Mouse (Mus musculus) monocyte, adult 5-6 weeks (primary cell): ENCODE measurements around the gene Prickle2. TPM values are rescaled to one million over a fixed set of nuclear protein-coding genes. Genes with fewer than 3 reads are reported as not detected.

ENCODE experiments used
- ATAC-seq: fragments of 153-309, 156-312 bp; replicated peaks from 2 replicates; pipeline ENCODE4 v1.8.0; 2017; ENCODE audit warnings: mild to moderate bottlenecking; ENCODE audit not compliant: low TSS enrichment, insufficient number of reproducible peaks, severe bottlenecking, poor library complexity, low FRiP score
- total RNA-seq: library from RNA; stranded (forward); fragments of 200-1000, 200-491, 200-594 nt; gene quantifications from 3 replicates; pipeline ENCODE4 v1.2.3, GENCODE M21; 2017

Prickle2 gene
- total RNA-seq, 1 experiment from 2014 or later, result not detected

DNA sequence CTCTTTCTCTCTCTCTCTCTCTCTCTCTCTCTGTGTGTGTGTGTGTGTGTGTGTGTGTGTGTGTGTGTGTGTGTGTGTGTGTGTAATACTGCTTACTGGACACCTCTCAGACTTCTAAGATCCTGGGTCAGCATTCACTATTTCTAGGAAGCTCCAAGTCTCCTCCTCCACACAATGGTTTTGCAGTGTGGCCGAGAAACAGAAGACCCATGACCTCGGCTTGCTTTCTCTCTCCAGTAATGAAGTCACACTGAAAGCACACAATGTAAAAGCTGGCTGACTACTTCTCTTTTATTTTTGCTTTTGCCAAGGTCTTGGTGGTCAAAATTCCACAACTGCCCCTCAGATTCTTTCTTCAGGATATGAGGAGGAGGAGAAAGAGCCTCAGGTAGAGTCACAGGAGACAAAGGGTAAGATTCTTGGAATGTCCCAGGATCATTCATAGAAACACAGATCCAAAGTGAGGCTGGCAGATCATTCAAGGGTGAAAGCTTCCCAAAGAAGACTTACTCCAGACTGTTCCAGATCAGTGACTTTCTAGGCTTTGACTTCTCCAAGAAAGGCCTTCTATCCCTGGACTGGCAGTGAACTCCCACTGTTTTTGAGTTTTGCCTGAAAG, 93.7 kb downstream of the Prickle2 start:
- no peak for ATAC-seq

DNA sequence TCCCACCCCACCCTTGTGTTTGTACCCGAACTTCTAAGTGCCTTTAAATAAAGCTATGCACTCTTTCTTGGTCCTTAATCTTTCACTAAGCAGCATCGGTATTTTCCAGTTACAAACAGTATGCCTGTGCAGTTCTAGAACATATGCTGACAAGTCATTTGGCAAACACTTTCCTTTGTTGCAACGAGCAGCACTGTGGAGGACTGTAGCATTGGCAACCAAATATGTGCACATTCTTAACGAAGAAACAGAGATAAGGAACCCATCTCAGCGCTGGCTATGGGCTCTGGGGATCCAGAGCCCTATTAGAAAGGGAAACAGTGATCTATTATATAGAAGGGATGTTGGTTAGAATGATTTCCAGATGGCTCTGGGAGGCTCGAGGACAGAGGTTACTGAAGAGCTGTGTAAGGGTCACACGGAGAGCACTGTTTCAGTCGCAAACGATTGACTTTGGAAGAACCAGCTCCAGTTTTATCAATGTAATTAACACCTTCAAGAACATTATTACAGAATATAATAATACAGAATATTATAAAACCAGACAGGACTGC, 96.2 kb downstream of the Prickle2 start:
- ATAC-seq, result no peak

DNA sequence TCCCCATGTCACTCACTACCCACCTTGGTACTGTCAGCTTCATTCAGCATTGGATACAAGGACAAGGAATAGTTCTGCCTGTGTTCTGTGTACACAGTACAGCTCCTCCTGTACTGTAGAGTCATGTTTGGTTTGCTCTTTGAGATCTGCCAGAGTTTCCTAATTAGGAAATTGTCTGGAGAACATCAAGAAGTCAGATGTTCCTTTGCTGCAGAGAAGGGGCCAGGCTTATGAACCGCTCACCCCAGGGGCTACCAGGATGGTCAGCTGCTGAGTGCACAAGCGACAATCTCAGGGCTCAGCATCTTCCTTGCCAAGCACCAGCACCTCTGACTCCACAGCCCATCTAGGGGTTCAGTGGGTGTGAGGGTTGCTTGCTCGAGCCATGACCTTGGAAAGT, 96.9 kb downstream of the Prickle2 start:
- ATAC-seq, result no peak

DNA sequence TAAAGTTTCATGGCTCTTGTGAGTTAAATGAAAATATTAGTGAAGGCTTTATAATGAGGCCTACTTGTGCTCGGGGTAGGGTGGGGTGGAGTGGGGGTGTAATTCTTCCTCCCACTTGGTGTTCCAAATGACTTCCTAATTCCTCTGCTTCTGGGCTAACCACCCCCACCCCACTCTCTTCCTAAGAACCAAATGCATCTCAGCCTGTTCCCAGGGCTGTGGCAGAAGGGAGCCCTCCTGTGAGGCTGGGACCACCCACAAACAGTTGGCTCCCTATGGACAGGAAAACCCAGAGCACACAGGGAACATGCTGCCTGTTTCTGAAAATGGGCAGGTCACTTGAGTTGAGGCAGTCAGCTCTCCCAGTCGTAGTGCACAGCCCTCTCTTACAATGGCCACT, 100.8 kb downstream of the Prickle2 start:
- no peak for ATAC-seq

DNA sequence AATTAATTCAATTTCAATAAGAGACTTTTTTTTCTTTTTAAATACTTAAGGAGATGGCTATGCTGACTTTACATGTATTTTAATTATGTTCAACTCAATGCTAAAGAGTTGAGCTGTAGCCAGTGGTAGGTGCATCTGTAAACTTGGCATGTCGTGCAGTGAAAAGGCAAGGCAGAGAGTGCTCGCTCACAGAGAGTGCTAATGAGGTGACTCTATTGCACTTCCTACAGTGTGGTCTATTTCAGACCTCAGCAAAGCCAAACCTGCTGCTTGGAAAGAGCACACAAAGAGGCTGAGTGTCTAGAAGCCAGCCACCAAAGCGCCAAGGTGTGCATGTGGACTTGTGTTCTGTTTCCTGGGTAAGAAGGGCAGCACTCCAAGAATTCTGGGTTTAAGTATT, 109.6 kb downstream of the Prickle2 start:
- ATAC-seq, result no peak

DNA sequence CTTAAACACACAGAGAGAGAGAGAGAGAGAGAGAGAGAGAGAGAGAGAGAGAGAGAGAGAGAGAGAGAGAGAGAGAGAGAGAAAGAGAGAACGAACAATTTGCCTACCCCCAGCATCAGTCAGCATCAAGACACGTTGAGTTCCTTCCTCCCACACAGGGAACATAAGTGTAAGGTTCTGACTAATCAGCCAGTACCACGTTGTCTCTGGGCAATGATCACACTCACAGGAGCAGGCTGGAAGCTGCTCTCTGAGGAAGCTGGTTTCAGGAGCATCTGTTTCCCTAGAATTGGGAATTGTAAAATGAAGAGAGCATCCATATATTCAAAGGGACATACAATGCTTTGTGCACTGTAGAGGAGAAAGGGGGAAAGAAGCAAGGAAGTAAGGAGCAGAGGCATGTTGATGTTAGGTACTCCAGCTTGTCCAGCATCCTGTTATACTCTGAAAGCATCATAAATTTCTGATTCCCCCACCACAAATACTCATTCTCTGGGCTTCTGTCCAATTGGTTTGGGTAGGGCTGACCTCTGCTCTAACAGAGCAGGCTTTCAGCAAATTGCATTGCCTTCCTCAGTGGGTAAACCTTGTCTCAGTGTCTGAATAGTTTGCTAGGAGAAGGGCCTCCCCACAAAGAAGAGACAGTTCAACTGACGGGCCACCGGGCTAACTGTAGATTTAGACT, 116.4 kb downstream of the Prickle2 start:
- no peak for ATAC-seq

DNA sequence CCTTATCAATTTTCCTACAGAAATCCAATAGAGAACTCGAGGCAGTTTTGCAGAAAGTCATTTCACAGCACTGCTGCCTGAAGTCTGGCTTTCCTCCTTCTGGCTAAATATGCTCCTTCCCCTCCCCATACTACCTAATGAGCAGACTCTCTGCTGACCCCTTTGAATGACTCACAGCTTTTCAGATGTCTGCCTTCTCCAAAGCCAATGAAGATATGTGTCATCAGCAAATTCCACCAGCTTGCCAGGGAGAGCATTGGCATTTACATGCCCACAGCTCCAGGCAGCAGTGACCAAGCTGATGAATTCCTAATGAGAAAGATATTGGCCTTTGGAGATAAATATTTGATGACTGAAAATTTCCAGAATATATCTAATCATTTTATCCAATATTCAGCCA, 121.9 kb downstream of the Prickle2 start:
- no peak for ATAC-seq

DNA sequence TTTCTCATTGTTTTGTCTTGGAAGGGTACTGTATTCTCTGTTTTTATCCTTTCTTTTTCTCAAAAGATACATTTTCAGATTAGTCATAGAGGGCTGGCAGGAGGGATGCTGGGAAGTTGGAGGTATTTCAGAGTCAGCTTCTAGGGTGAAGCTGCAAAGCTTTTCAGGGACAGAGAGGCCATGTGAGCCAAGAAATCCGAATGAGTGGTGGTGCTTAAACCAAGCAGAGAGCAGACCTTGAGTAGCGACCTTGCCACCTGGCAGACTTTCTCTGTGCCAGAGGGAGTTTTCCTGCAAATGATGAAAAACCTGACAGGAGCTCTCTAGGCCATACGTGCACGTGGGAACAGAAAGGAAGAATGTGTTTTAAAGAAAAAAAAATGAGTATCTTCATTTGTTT, 130.7 kb downstream of the Prickle2 start:
- no peak for ATAC-seq

DNA sequence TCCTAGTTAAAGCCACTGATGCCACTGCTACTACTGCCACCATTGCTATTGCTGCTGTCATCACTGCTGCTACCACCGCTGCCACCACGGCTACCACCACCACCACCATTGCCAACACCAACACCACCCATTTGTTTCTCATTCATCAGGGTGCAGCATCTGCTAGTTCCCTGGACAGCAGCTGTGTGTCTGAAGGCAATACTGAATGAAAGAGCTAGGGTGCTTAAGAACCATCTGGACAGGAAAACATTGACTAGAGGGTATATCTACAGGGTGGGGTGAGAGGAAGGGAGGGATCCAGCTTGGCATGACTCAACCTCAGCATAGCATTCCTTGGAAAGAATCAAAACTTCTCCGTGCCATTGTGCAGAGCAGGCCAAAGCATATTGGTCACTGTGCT, 133.8 kb downstream of the Prickle2 start:
- ATAC-seq, result no peak

DNA sequence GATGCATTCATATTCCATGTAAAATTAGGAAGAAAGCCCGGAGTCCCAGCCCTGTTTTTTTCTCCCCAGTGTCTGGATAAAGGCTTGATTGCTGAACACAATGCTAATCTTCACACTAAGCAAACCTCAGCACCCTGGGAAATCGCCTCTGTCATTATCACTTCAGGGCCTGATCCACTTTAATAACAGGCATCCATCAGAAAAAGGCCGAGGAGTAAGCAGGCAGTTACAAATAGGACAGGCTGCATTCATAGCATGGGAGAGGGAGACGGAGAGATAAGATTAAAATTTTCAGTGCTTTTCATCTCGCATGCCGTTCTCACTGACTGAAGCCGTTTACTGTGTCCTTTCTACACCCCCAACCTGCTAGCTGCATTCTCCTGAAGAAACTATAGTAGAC, 135.9 kb downstream of the Prickle2 start:
- no peak for ATAC-seq

DNA sequence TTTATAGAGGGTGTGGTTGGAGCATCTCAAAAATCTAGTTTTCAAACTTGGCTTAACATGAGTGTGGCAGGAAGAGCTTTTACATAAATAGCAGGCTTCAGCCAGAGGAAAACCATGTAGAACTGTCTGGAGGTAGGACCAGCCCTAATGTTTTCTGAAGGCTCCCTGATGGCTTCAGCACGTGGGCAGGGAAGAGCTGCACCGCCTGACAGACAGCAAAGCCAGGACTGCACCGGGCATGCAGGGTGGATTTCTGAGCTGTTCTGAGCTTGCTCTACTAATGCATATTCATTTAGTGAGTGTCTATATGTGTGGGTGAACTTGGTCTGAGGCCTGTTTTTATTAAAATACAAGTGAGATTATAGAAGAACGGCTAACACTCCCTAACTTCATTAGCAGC, 136.7 kb downstream of the Prickle2 start:
- no peak for ATAC-seq

DNA sequence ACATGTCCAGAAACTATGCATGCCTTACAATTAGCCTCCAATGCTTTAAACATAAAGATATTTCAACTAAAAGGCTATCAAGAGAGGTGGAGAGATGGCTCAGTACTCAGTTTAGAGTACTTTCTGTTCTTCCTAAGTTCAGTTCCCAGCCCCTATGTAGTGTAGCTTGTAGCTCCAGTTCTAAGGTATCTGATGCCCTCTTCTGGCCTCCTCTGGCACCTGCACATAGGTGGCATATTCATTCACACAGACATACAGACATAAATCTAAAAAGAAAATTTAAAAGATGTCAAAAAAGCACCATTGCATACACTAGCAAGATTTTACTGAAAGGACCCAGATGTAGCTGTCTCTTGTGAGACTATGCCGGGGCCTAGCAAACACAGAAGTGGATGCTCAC, 146.7 kb downstream of the Prickle2 start:
- ATAC-seq, result no peak

DNA sequence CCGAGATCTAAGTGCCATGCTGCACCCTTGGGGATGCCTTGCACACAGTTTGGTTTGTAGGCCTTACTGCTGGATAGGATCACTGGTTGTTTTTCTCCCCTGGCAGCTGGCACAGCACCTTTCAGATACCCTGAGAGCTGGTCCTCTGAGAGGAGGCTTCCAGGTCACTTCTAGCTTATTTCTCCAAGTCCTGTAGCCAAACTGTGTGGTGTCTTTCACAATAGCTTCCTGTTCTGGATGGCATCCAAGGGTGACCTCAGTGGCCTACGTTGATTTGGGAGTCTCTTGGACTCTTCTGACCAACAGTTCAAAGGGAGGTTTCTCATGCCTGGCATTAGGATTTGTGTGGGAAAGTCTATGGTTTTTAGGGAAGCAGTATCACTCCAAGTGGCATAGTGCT, 150.3 kb downstream of the Prickle2 start:
- ATAC-seq, result no peak

DNA sequence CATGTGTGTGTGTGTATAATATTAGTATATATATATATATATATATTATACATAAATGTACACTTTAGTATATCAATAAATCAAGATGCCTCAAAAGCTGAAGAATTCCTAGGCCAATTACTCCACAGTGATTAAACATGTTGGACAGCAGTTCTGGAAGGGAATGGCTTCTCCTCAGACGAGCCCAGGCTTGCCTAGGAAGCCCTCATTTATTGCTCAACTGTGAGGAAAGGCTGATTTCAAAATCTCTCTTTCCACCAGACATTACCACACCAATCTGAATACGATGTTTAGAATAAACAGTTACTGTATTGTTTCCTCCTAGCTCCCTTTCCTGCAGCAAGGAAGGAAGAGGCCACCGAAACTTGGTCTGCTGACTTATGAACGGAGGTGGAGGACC, 152.9 kb downstream of the Prickle2 start:
- no peak for ATAC-seq

DNA sequence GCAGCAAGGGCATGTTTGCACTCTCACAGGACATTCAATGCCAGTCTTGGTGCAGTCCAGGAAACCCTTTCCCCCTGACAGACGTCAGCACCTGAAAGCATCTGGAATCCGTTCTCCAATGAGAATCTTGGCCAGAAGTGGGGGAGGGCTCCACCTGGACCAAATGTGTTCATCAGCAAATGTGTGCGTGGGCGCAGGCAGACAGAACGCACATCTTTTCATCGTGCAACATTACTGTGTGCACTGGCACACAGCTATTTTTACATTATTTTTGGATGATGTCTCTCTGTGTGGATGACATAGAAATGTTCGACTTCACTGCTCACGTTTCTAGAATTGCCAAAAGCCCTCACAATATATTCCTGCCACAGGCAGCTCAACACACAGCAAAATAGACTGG, 156.7 kb downstream of the Prickle2 start:
- ATAC-seq, result no peak

DNA sequence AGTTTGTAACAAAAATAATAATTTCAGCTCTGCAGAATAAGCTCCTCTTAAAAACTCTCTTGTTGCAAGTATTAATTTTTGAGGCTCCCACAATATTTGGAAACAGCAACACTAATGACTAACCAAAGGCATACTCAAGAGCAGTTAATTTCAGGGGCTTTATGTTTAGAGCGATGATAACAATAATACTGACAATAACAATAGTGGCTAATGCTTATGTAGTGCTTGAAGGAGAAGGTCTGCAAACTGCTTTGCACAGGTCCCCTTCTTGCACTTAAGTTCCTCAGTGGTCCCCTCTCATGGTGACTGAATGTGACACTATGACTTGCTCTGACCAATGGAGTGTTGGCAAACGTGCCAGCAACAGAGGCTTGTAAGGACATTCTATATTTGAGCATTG, 160.8 kb downstream of the Prickle2 start:
- no peak for ATAC-seq

DNA sequence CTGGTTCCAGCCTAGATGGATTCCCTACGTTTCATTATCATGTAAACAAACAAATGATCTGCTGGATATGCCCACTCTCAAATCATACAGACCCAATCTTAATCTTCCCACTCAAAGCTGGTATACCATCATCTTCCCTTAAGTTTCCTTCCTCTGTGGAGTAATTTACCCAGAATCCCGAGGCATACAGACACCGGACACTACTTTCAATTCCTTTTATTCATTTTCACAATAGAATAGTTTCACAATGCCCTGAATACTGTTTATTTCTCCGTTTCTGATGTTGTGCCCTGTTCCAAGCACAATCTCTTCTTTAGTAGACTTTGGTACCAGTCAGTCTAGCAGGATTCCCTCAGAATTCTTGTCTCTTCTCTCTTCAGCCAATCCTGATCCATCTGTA, 162.1 kb downstream of the Prickle2 start:
- no peak for ATAC-seq

DNA sequence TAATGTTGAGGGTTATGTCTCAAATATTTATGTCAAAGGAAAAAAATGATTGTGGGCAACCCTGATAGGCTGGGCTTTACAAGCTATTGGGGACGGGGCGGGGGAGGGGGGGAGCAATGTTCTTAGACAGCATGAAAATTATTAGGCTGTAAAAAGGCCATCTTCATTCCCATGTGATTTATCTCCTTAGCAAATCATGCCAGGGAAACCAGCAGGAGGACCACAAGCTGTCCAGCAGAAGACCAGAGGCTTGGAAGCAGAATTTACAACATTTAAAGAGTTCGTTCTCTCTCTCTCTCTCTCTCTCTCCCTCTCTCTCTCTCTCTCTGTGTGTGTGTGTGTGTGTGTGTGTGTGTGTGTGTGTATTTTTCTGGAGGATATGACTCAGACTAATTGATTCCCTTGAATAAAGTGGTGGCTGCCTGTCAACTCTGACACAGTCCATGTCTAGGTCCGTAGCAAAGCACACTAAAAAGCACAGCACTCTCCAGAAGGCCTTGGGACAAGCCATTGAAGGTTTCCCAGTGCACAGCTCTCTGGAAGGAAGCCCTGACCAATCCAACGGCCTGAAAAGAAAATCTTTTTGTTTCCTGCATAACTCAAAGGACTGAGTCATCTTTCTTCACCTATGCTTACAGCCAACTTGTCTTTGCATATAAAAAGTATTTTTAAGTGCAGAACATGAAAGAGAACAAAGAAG, 163.4 kb downstream of the Prickle2 start:
- no peak for ATAC-seq

DNA sequence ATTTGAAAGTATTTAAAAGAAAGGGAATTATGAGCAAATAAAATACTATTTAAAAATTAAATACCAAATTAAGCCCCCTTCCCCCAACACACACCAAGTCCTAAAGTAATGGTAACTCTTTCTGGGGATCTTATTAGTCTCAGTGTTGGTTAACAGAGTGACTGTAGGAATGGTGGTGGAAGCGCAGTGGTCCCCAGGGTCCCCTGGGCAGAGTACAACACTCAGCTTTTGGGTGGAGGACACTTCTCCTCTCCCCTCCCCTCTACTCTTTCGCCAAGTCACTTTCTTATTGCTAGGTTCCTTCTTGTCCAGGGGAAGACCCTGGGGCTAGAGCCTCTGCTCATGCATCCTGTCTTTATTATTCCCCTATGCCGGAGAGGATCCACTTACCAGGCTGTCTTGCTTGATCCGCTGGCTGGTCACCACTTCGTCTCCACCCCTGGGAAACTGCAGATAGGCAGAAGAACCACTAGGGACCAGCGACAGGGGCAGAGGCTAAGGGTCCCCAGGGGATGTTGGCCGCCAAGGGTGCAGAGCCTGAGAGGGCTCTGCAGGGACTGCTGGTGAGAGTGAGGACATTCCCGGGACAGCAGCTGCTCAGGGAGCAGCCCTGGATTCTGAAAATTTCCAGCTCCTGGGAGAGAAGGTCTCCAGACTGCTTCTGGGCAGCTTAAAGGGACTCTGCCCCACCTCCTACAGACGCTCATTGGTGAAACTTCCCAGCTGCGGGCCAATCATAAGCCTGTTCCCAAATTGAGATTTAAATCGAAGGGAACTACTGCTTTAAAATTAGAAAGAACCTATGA, 171.5 kb downstream of the Prickle2 start:
- ATAC-seq, result no peak
